Mouse (Mus musculus) adipose tissue, adult 10 weeks (tissue): ENCODE measurements around the gene Tulp4. TPM values are rescaled to one million over a fixed set of nuclear protein-coding genes. Genes with fewer than 3 reads are reported as not detected.

ENCODE experiments used
- polyA plus RNA-seq: library from polyadenylated mRNA; stranded (reverse); fragments of 350-450 nt; fragmentation: Illumina TruSeq; extraction: RNeasy Lipid Tissue Mini Kit (QIAGEN cat#74804); gene quantifications from one replicate; pipeline ENCODE4 v1.2.3, GENCODE M21; 2014; ENCODE audit warnings: low read depth, low replicate concordance

Tulp4 gene
- 41.1 TPM for polyA plus RNA-seq

GRCm38 (mm10) chr17:6106361-6107014 is at the start of gene Tulp4:
Gene Tulp4, plus strand, starts transcription at chr17:6106437.

GRCm38 (mm10) chr17:6079287-6080122 is 26.7 kb upstream of the Tulp4 start, which contains the start of the genes Serac1 and Gtf2h5:
Gene Serac1, minus strand, starts transcription at chr17:6079741.
Gene Gtf2h5, plus strand, starts transcription at chr17:6079786.

GRCm38 (mm10) chr17:6256400-6257069 is 150.3 kb downstream of the Tulp4 start, which contains the start of gene Tmem181a:
Gene Tmem181a, plus strand, starts transcription at chr17:6256860.

Other genes starting within 250 kb of the Tulp4 start
- 14.2 TPM for gene Synj2, start 165.2 kb upstream of the Tulp4 start, polyA plus RNA-seq
- 5.5 TPM for gene Serac1, start 26.7 kb upstream of the Tulp4 start, polyA plus RNA-seq
- gene Gtf2h5, start 26.7 kb upstream of the Tulp4 start, polyA plus RNA-seq = 72.1 TPM
- gene Tmem181a, start 150.4 kb downstream of the Tulp4 start, polyA plus RNA-seq = 8.8 TPM
- gene Dynlt1a, start 211.1 kb downstream of the Tulp4 start, polyA plus RNA-seq = 3.0 TPM